Mouse (Mus musculus): ENCODE results near the gene Tubg1. TPM values are rescaled to one million over a fixed set of nuclear protein-coding genes. Genes with fewer than 3 reads are reported as not detected.

Tubg1 gene
- polyA plus RNA-seq, 1 experiment = 39.1 TPM

DNA sequence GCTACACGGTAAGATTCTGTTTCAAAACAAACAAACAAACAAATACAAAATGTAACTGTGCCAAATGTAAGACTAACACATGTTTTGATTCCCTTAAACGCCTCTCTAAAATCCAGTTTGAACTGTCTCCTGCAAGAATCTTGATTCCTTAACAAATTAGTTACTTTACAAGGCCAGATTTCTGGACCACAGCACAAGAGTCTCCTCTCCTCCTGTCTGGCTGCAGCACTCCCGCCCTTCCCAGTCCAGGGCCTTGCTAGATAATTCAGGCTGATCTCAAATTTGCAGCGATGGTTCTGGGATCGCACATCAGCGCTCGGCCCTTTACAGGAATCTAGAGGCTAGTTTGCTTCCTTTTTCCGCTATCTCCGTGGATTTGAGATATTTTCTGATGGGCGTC lies 38.1 kb upstream of the Tubg1 start:
- DNase-seq = no peak
- no peak for TF ChIP-seq POLR2A (IDR thresholded peaks at IDR 0.05; ENCODE audit: borderline replicate concordance, insufficient read depth, low read length)
- TF ChIP-seq CTCF (IDR thresholded peaks at IDR 0.05; ENCODE audit: borderline replicate concordance, insufficient read depth, low read depth, low read length) = no peak
- peak overlapping the region; percentile 4; the same call in 1 of the 2 replicates for H3K27ac ChIP-seq (ENCODE audit: insufficient read depth, low read length)
- peak overlapping the region; percentile 68 for H3K4me3 ChIP-seq (replicated peaks; ENCODE audit: insufficient read depth, low read depth, low read length)
- peaks cover 10% of the 10 kb centered on the region; the same call in 1 of the 2 replicates for H3K4me1 ChIP-seq (ENCODE audit: control insufficient read depth, insufficient read depth, low read length)
- WGBS = 10% methylated on average over 10 of the region's 10 CpGs
- no peaks in the 10 kb centered on the region for H3K27me3 ChIP-seq (ENCODE audit: control insufficient read depth, insufficient read depth, low read length)

DNA sequence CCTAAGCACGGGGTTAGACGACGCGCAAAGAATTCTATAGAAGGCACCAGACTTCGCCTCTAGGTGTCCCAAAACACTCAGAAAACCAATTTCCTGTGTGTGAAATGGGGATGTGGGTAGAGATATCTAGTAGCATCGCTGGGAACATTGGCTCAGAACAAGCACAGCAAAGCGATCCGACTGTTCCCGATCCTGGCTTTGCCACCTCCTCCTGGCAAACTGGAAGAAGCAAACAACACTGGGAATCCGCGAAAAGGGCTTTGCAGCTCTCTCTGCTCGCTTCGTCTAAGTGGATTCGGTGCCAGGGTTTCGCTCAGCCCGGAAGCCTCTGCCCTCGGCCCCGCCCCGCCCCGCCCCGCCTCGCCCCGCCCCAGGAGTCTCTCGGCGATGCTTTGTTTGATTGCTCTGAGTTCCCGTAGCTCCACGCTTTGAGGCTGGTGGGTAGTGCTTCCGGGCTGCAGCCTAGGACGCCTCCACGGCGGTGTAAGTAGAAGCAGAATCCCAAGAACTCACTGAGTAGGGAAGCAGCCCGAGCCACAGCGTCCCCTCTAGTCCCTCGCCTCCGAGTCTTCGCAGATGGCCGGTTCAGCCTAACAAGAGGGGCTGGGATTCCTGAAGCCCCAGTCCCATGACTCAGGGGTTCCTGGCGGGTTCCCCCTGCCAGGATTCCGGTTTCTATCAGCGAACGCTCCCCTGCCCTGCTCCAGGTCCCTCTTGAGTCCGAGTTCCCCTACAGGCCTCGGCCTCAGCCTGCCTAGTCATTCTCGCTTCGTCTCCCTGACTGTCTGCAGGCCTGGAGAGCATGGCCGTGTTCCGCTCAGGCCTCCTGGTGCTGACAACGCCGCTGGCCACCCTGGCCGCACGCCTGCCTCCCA lies 37.3 kb upstream of the Tubg1 start, which contains the start of gene Coasy:
Coasy (plus strand) TSS at position 358 of the 875 bp plus-strand sequence.
- TF ChIP-seq POLR2A (IDR thresholded peaks at IDR 0.05; ENCODE audit: borderline replicate concordance, insufficient read depth, low read length) (peak; percentile 78), CTCF (IDR thresholded peaks at IDR 0.05; ENCODE audit: borderline replicate concordance, insufficient read depth, low read depth, low read length) (peak; percentile 35; the same call in 1 of the 2 replicates)
- Histone ChIP-seq H3K27me3 (ENCODE audit: control insufficient read depth, insufficient read depth, low read length) (no peaks in the 10 kb centered on the region), H3K4me3 (replicated peaks; ENCODE audit: insufficient read depth, low read depth, low read length) (peak within 1 kb of the TSS; percentile 73), H3K4me1 (ENCODE audit: control insufficient read depth, insufficient read depth, low read length) (peaks cover 11% of the 10 kb centered on the region; the same call in 1 of the 2 replicates), H3K27ac (ENCODE audit: insufficient read depth, low read length) (peak within 1 kb of the TSS; percentile 55)
- peak; percentile 90 to 91 for DNase-seq
- under 1% methylated on average over 51 of the region's 51 CpGs for WGBS

DNA sequence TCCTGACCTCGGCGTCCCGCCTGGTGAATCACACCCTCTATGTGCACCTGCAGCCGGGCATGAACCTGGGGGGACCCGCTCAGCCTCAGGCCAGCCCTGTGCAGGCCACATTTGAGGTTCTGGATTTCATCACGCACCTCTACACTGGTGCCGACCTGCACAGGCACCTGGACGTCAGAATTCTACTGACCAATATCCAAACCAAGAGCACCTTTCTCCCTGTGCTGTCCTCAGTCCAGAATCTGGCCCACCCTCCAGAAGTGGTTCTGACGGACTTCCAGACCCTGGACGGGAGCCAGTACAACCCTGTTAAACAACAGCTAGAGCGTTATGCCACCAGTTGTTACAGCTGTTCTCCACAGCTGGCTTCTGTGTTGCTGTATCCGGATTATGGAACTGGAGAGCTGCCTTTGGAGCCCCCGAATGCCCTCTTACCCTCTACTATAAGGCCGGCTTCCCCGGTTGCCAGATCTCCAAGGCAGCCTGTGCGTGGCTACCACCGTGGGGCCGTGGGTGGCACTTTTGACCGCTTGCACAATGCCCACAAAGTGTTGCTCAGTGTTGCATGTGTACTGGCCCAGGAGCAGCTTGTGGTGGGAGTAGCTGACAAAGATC lies 36.5 kb upstream of the Tubg1 start:
- Histone ChIP-seq H3K4me3 (replicated peaks; ENCODE audit: insufficient read depth, low read depth, low read length) (peak overlapping the region; percentile 73), H3K27ac (ENCODE audit: insufficient read depth, low read length) (peak overlapping the region; percentile 55), H3K27me3 (ENCODE audit: control insufficient read depth, insufficient read depth, low read length) (no peaks in the 10 kb centered on the region), H3K4me1 (ENCODE audit: control insufficient read depth, insufficient read depth, low read length) (peaks cover 15% of the 10 kb centered on the region; the same call in 1 of the 2 replicates)
- WGBS = 20% methylated on average over 19 of the region's 19 CpGs
- TF ChIP-seq POLR2A (IDR thresholded peaks at IDR 0.05; ENCODE audit: borderline replicate concordance, insufficient read depth, low read length) (no peak), CTCF (IDR thresholded peaks at IDR 0.05; ENCODE audit: borderline replicate concordance, insufficient read depth, low read depth, low read length) (no peak)
- peak; percentile 46 to 59 for DNase-seq

DNA sequence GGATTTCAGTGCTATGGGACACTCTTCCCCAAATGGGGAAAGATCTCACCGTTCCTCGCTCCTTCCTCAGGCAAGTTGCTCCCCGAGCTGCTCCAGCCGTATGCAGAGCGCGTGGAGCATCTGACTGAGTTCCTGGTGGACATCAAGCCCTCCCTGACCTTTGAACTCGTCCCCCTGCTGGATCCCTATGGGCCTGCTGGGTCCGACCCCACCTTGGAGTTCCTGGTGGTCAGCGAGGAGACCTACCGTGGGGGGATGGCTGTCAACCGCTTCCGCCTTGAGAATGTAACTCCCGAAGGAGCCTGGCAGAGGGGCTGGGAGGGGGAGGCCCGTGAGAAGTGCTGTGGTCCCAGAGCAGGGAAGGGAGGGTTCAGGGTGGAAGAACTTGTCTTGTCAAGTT lies 35.5 kb upstream of the Tubg1 start:
- DNase-seq = peak in 1 of 2 experiments; percentile 13
- no peaks in the 10 kb centered on the region for H3K27me3 ChIP-seq (ENCODE audit: control insufficient read depth, insufficient read depth, low read length)
- 80% methylated on average over 14 of the region's 14 CpGs for WGBS
- no peak overlapping the region for H3K4me3 ChIP-seq (replicated peaks; ENCODE audit: insufficient read depth, low read depth, low read length)
- no peak overlapping the region for H3K27ac ChIP-seq (ENCODE audit: insufficient read depth, low read length)
- TF ChIP-seq CTCF (IDR thresholded peaks at IDR 0.05; ENCODE audit: borderline replicate concordance, insufficient read depth, low read depth, low read length) (no peak), POLR2A (IDR thresholded peaks at IDR 0.05; ENCODE audit: borderline replicate concordance, insufficient read depth, low read length) (no peak)
- peaks cover 15% of the 10 kb centered on the region; the same call in 1 of the 2 replicates for H3K4me1 ChIP-seq (ENCODE audit: control insufficient read depth, insufficient read depth, low read length)

DNA sequence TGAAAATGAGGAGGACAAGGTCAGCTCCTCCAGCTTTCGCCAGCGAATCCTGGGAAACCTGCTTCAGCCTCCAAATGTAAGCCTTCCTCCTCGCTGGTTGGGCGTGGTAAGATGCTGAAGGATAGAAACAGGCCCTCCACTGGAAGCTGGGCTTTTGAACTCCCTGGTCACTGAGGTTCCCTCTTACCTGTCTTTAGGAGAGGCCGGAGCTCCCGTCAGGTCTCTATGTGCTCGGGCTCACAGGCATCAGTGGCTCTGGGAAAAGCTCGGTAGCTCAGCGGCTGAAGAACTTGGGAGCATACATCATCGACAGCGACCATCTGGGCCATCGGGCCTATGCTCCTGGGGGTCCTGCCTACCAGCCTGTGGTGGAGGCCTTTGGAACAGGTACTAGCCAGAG lies 34.9 kb upstream of the Tubg1 start:
- TF ChIP-seq POLR2A (IDR thresholded peaks at IDR 0.05; ENCODE audit: borderline replicate concordance, insufficient read depth, low read length) = no peak
- TF ChIP-seq CTCF (IDR thresholded peaks at IDR 0.05; ENCODE audit: borderline replicate concordance, insufficient read depth, low read depth, low read length) = no peak
- peaks cover 15% of the 10 kb centered on the region; the same call in 1 of the 2 replicates for H3K4me1 ChIP-seq (ENCODE audit: control insufficient read depth, insufficient read depth, low read length)
- peak in 1 of 2 experiments; percentile 11 for DNase-seq
- WGBS = 95% methylated on average over 12 of the region's 12 CpGs
- no peak overlapping the region for H3K4me3 ChIP-seq (replicated peaks; ENCODE audit: insufficient read depth, low read depth, low read length)
- H3K27me3 ChIP-seq (ENCODE audit: control insufficient read depth, insufficient read depth, low read length) = no peaks in the 10 kb centered on the region
- H3K27ac ChIP-seq (ENCODE audit: insufficient read depth, low read length) = no peak overlapping the region

DNA sequence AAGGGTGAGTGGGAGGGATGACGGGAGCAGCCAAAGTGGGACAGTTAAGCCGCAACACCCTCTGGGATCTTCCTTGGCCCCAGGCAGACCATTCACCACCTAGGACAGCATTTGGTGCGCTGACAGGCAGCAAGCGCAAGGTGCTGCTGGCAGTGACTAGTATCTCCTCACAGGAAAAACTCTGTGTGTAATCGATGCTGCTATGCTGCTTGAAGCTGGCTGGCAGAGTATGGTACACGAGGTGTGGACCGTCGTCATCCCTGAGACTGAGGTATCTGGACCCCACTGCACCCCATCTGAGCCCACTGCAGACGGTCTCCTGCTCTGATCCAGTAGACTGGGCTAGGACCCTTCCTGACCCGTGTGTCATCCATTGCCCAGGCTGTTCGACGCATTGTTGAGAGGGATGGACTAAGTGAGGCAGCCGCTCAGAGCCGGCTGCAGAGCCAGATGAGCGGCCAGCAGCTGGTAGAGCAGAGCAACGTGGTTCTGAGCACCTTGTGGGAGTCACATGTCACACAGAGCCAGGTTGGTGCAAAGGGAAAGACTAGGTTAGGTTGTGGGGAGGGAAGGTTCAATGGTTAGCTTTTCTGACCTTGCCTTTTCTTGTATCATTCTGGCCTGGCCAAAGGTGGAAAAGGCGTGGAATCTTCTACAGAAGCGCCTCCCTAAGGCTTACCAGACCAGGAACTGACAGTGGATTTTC lies 34.0 kb upstream of the Tubg1 start:
- Histone ChIP-seq H3K27ac (ENCODE audit: insufficient read depth, low read length) (no peak overlapping the region), H3K4me1 (ENCODE audit: control insufficient read depth, insufficient read depth, low read length) (peaks cover 15% of the 10 kb centered on the region; the same call in 1 of the 2 replicates), H3K4me3 (replicated peaks; ENCODE audit: insufficient read depth, low read depth, low read length) (no peak overlapping the region), H3K27me3 (ENCODE audit: control insufficient read depth, insufficient read depth, low read length) (no peaks in the 10 kb centered on the region)
- WGBS = 86% methylated on average over 18 of the region's 18 CpGs
- peak in 1 of 2 experiments; percentile 12 for DNase-seq
- TF ChIP-seq CTCF (IDR thresholded peaks at IDR 0.05; ENCODE audit: borderline replicate concordance, insufficient read depth, low read depth, low read length) (no peak), POLR2A (IDR thresholded peaks at IDR 0.05; ENCODE audit: borderline replicate concordance, insufficient read depth, low read length) (no peak)

DNA sequence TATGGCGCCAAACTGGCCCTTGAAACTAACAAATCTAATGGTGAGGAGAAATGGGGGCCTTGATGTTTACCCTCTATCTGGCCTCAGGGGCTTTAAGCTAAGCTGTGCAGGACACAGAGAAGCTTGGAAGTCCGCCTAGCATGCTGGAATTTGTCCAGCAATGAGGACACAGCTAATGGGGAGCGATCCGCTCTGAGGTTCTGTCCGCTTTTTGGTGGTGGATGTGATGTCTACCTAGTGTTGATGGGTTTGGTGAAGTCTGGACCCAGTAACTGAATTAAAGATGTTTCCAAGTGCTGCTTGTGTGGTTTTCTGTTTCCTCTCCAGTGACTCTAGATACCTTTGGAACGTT lies 33.4 kb upstream of the Tubg1 start:
- TF ChIP-seq POLR2A (IDR thresholded peaks at IDR 0.05; ENCODE audit: borderline replicate concordance, insufficient read depth, low read length) (no peak), CTCF (IDR thresholded peaks at IDR 0.05; ENCODE audit: borderline replicate concordance, insufficient read depth, low read depth, low read length) (no peak)
- Histone ChIP-seq H3K27ac (ENCODE audit: insufficient read depth, low read length) (no peak overlapping the region), H3K4me1 (ENCODE audit: control insufficient read depth, insufficient read depth, low read length) (peaks cover 15% of the 10 kb centered on the region; the same call in 1 of the 2 replicates), H3K4me3 (replicated peaks; ENCODE audit: insufficient read depth, low read depth, low read length) (peak overlapping the region; percentile 71), H3K27me3 (ENCODE audit: control insufficient read depth, insufficient read depth, low read length) (no peaks in the 10 kb centered on the region)
- peak; percentile 45 to 52 for DNase-seq
- WGBS = 19% methylated on average over 6 of the region's 6 CpGs

All from cerebellum, adult 2 months (tissue).